Mouse (Mus musculus): Measurements from ENCODE around the gene Plet1. TPM values are rescaled to one million over a fixed set of nuclear protein-coding genes. Genes with fewer than 3 reads are reported as not detected.

Gene Plet1
- polyA plus RNA-seq, 1 experiment from 2014 or later: 76.4 TPM

GRCm38 (mm10) chr9:50537295-50537694 is 43.0 kb downstream of the Plet1 start:
- Histone ChIP-seq H3K9me3 (ENCODE audit: control insufficient read depth, low read length) (no peaks in the 10 kb centered on the region), H3K27ac (replicated peaks) (no peak overlapping the region), H3K36me3 (ENCODE audit: control insufficient read depth, insufficient read depth, low read length) (no peaks in the 10 kb centered on the region), H3K4me1 (replicated peaks; ENCODE audit: control insufficient read depth, insufficient read depth) (no peaks in the 10 kb centered on the region), H3K4me2 (replicated peaks; ENCODE audit: low read depth) (no peak overlapping the region), H3K9ac (ENCODE audit: low read length) (no peak overlapping the region), H3K27me3 (ENCODE audit: control insufficient read depth, insufficient read depth, low read length) (no peaks in the 10 kb centered on the region), H3K4me3 (ENCODE audit: low read depth, low read length) (no peak overlapping the region)
- TF ChIP-seq CTCF (IDR thresholded peaks at IDR 0.05; ENCODE audit: low read depth) (no peak), EP300 (optimal IDR thresholded peaks at IDR 0.05) (no peak)
- DNase-seq (ENCODE audit: low spot score) (no peak), ATAC-seq (ENCODE audit: low FRiP score, low TSS enrichment) (no peak)
- WGBS: 44% methylated on average over 4 of the region's 4 CpGs

GRCm38 (mm10) chr9:50540170-50540569 is 45.8 kb downstream of the Plet1 start:
- Histone ChIP-seq H3K4me3 (ENCODE audit: low read depth, low read length) (no peak overlapping the region), H3K9ac (ENCODE audit: low read length) (no peak overlapping the region), H3K4me2 (replicated peaks; ENCODE audit: low read depth) (no peak overlapping the region; the same call in 1 of the 2 replicates), H3K36me3 (ENCODE audit: control insufficient read depth, insufficient read depth, low read length) (no peaks in the 10 kb centered on the region), H3K27me3 (ENCODE audit: control insufficient read depth, insufficient read depth, low read length) (no peaks in the 10 kb centered on the region), H3K9me3 (ENCODE audit: control insufficient read depth, low read length) (no peaks in the 10 kb centered on the region), H3K4me1 (replicated peaks; ENCODE audit: control insufficient read depth, insufficient read depth) (no peaks in the 10 kb centered on the region), H3K27ac (replicated peaks) (no peak overlapping the region)
- DNase-seq (ENCODE audit: low spot score): no peak
- TF ChIP-seq CTCF (IDR thresholded peaks at IDR 0.05; ENCODE audit: low read depth) (no peak), EP300 (optimal IDR thresholded peaks at IDR 0.05) (no peak)
- ATAC-seq (ENCODE audit: low FRiP score, low TSS enrichment): no peak
- WGBS: 47% methylated on average over 7 of the region's 7 CpGs

DNA sequence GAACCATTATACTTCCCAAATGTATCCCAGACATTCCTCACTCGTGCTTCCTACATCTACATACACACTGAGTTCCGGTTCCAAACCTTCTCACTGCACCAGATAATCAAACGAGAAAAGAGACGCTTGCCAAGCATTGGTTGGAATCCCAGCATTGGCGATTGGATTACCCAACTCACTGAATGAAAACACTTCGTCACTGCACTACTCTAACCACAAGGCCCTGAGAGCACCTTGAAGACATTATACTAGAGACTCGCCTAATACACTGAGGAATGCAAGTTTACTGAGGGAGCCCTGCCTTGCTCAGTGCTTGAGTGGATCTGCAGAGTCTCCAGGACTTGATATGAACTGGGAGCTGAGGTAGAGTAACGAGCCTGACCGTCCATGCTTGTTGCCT is 48.1 kb downstream of the Plet1 start:
- H3K4me3 ChIP-seq (ENCODE audit: low read depth, low read length): no peak overlapping the region
- no peak for ATAC-seq (ENCODE audit: low FRiP score, low TSS enrichment)
- H3K27me3 ChIP-seq (ENCODE audit: control insufficient read depth, insufficient read depth, low read length): no peaks in the 10 kb centered on the region
- TF ChIP-seq CTCF (IDR thresholded peaks at IDR 0.05; ENCODE audit: low read depth) (no peak), EP300 (optimal IDR thresholded peaks at IDR 0.05) (no peak)
- no peak overlapping the region for H3K9ac ChIP-seq (ENCODE audit: low read length)
- no peak overlapping the region for H3K27ac ChIP-seq (replicated peaks)
- H3K4me1 ChIP-seq (replicated peaks; ENCODE audit: control insufficient read depth, insufficient read depth): no peaks in the 10 kb centered on the region
- WGBS: 74% methylated on average over 9 of the region's 9 CpGs
- no peak for DNase-seq (ENCODE audit: low spot score)
- H3K4me2 ChIP-seq (replicated peaks; ENCODE audit: low read depth): no peak overlapping the region
- H3K9me3 ChIP-seq (ENCODE audit: control insufficient read depth, low read length): no peaks in the 10 kb centered on the region
- no peaks in the 10 kb centered on the region for H3K36me3 ChIP-seq (ENCODE audit: control insufficient read depth, insufficient read depth, low read length)

GRCm38 (mm10) chr9:50547859-50548478 is 53.6 kb downstream of the Plet1 start:
- 41% methylated on average over 5 of the region's 5 CpGs for WGBS
- no peaks in the 10 kb centered on the region for H3K4me1 ChIP-seq (replicated peaks; ENCODE audit: control insufficient read depth, insufficient read depth)
- no peak overlapping the region for H3K4me2 ChIP-seq (replicated peaks; ENCODE audit: low read depth)
- no peaks in the 10 kb centered on the region for H3K27me3 ChIP-seq (ENCODE audit: control insufficient read depth, insufficient read depth, low read length)
- H3K4me3 ChIP-seq (ENCODE audit: low read depth, low read length): no peak overlapping the region
- H3K27ac ChIP-seq (replicated peaks): no peak overlapping the region
- DNase-seq (ENCODE audit: low spot score) (no peak), ATAC-seq (ENCODE audit: low FRiP score, low TSS enrichment) (no peak)
- no peaks in the 10 kb centered on the region for H3K9me3 ChIP-seq (ENCODE audit: control insufficient read depth, low read length)
- no peak overlapping the region for H3K9ac ChIP-seq (ENCODE audit: low read length)
- H3K36me3 ChIP-seq (ENCODE audit: control insufficient read depth, insufficient read depth, low read length): no peaks in the 10 kb centered on the region
- TF ChIP-seq CTCF (IDR thresholded peaks at IDR 0.05; ENCODE audit: low read depth): no peak
- TF ChIP-seq EP300 (optimal IDR thresholded peaks at IDR 0.05): no peak

GRCm38 (mm10) chr9:50548936-50549335 is 54.6 kb downstream of the Plet1 start:
- Histone ChIP-seq H3K4me1 (replicated peaks; ENCODE audit: control insufficient read depth, insufficient read depth) (no peaks in the 10 kb centered on the region), H3K4me3 (ENCODE audit: low read depth, low read length) (no peak overlapping the region), H3K9ac (ENCODE audit: low read length) (no peak overlapping the region), H3K4me2 (replicated peaks; ENCODE audit: low read depth) (no peak overlapping the region), H3K27ac (replicated peaks) (no peak overlapping the region), H3K36me3 (ENCODE audit: control insufficient read depth, insufficient read depth, low read length) (no peaks in the 10 kb centered on the region), H3K27me3 (ENCODE audit: control insufficient read depth, insufficient read depth, low read length) (no peaks in the 10 kb centered on the region), H3K9me3 (ENCODE audit: control insufficient read depth, low read length) (no peaks in the 10 kb centered on the region)
- 67% methylated on average over 4 of the region's 4 CpGs for WGBS
- no peak for ATAC-seq (ENCODE audit: low FRiP score, low TSS enrichment)
- TF ChIP-seq EP300 (optimal IDR thresholded peaks at IDR 0.05): no peak
- no peak for TF ChIP-seq CTCF (IDR thresholded peaks at IDR 0.05; ENCODE audit: low read depth)
- DNase-seq (ENCODE audit: low spot score): no peak

GRCm38 (mm10) chr9:50552206-50552605 is 57.9 kb downstream of the Plet1 start:
- ATAC-seq (ENCODE audit: low FRiP score, low TSS enrichment) (no peak), DNase-seq (ENCODE audit: low spot score) (no peak)
- 64% methylated on average over 5 of the region's 5 CpGs for WGBS
- H3K4me1 ChIP-seq (replicated peaks; ENCODE audit: control insufficient read depth, insufficient read depth): no peaks in the 10 kb centered on the region
- no peak for TF ChIP-seq CTCF (IDR thresholded peaks at IDR 0.05; ENCODE audit: low read depth)
- TF ChIP-seq EP300 (optimal IDR thresholded peaks at IDR 0.05): no peak
- no peaks in the 10 kb centered on the region for H3K9me3 ChIP-seq (ENCODE audit: control insufficient read depth, low read length)
- H3K36me3 ChIP-seq (ENCODE audit: control insufficient read depth, insufficient read depth, low read length): no peaks in the 10 kb centered on the region
- no peak overlapping the region for H3K4me2 ChIP-seq (replicated peaks; ENCODE audit: low read depth)
- no peaks in the 10 kb centered on the region for H3K27me3 ChIP-seq (ENCODE audit: control insufficient read depth, insufficient read depth, low read length)
- H3K4me3 ChIP-seq (ENCODE audit: low read depth, low read length): no peak overlapping the region
- no peak overlapping the region for H3K9ac ChIP-seq (ENCODE audit: low read length)
- H3K27ac ChIP-seq (replicated peaks): no peak overlapping the region

All from stomach, postnatal 0 days (tissue).